Mouse (Mus musculus) lung, postnatal 0 days (tissue): ENCODE results near the gene Dppa5a.
"Not testable (repeated sequence)": the region's sequence is repeated elsewhere in the genome, so short reads cannot be mapped to it uniquely, and the experiment has no call there.

Experiments
- CTCF ChIP-seq: IDR thresholded peaks from 2 replicates; pipeline ENCODE4 v1.5.1; 2016; ENCODE audit warnings: antibody characterized with exemption, mild to moderate bottlenecking
- EP300 ChIP-seq: IDR thresholded peaks from 2 replicates; pipeline ENCODE4 v1.6.1; 2016; ENCODE audit warnings: antibody characterized with exemption, mild to moderate bottlenecking, control low read depth

DNA sequence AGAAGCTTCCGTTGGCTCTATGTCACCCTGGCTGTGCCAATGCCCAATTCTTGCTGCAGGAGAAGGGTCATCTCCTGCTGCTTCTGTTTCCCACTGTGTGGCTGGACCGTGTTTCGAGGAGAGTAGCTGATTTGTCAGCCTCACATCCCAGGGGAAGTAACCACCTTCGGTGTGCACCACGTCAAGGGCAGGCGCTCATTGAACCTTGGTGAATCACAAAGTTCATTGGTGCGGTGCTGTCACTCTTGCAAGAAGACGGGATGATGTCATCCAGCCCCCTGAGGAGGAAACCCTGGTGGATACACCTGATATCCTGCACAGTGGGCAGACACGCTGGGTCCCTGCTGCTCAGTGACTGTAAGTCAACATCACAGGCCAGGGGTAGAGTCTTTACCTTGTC, 24.9 kb downstream of the Dppa5a start:
- not testable (repeated sequence) for TF ChIP-seq EP300, CTCF
